Mouse (Mus musculus) testis, adult 2 months (tissue): Measurements from ENCODE around the gene Gm21981. TPM values are rescaled to one million over a fixed set of nuclear protein-coding genes. Genes with fewer than 3 reads are reported as not detected.

Source experiments
- H3K27ac ChIP-seq: fragments of 200-500 bp; 2 replicates; pipeline ENCODE4 v1.5.1; 2012; ENCODE audit warnings: low read depth, low read length; ENCODE audit not compliant: control insufficient read depth, insufficient read depth
- H3K27me3 ChIP-seq: fragments of 200-500 bp; 2 replicates; pipeline ENCODE4 v1.6.1; 2012; ENCODE audit warnings: mild to moderate bottlenecking, low read length, moderate library complexity; ENCODE audit not compliant: control insufficient read depth, insufficient read depth
- H3K36me3 ChIP-seq: fragments of 200-500 bp; 2 replicates; pipeline ENCODE4 v1.6.1; 2012; ENCODE audit warnings: mild to moderate bottlenecking, low read length; ENCODE audit not compliant: control insufficient read depth, insufficient read depth
- H3K4me1 ChIP-seq: fragments of 200-500 bp; 2 replicates; pipeline ENCODE4 v1.6.1; 2012; ENCODE audit warnings: low read length; ENCODE audit not compliant: control insufficient read depth, insufficient read depth
- H3K4me3 ChIP-seq: fragments of 200-500 bp; 2 replicates; pipeline ENCODE4 v1.5.1; 2012; ENCODE audit warnings: low read depth, mild to moderate bottlenecking, low read length, moderate library complexity, mixed read lengths; ENCODE audit not compliant: control insufficient read depth
- CTCF ChIP-seq: fragments of 200-500 bp; IDR thresholded peaks from 2 replicates; pipeline ENCODE4 v1.5.1; 2012; ENCODE audit warnings: low read depth, mild to moderate bottlenecking, inconsistent platforms, low read length, moderate library complexity; ENCODE audit not compliant: control insufficient read depth, insufficient read depth, insufficient replicate concordance
- POLR2A ChIP-seq: fragments of 200-500 bp; IDR thresholded peaks from 2 replicates; pipeline ENCODE4 v1.6.1; 2012; ENCODE audit warnings: low read depth, mild to moderate bottlenecking, inconsistent platforms, low read length, moderate library complexity; ENCODE audit not compliant: control insufficient read depth
- polyA plus RNA-seq: library from polyadenylated mRNA; depleted of rRNA; stranded (reverse); fragments of >200 nt; gene quantifications from 2 replicates; pipeline ENCODE4 v1.2.3, GENCODE M21; 2012; rRNA removed

Gene Gm21981
- polyA plus RNA-seq = 0.95 and 0.96 TPM in 2 replicates

- TF ChIP-seq CTCF = no peak
- TF ChIP-seq POLR2A = no peak
- peak within 1 kb of the TSS; percentile 46; the same call in 1 of the 2 replicates for H3K27ac ChIP-seq
- H3K4me1 ChIP-seq = peaks cover 14% of the 10 kb centered on the region
- no peaks in the 10 kb centered on the region for H3K36me3 ChIP-seq
- no peaks in the 10 kb centered on the region for H3K27me3 ChIP-seq
- H3K4me3 ChIP-seq = peak within 1 kb of the TSS; percentile 91
Observed at GRCm38 (mm10) chr17:47694442-47694502, at the start of gene Gm21981. Gm21981 (minus strand) TSS chr17:47694455.

GRCm38 (mm10) chr17:47742991-47743734 lies 48.9 kb upstream of the Gm21981 start:
- Histone ChIP-seq H3K27ac (no peak overlapping the region), H3K4me3 (no peak overlapping the region), H3K4me1 (peaks cover 12% of the 10 kb centered on the region), H3K36me3 (no peaks in the 10 kb centered on the region), H3K27me3 (no peaks in the 10 kb centered on the region)
- no peak for TF ChIP-seq POLR2A
- TF ChIP-seq CTCF = peak; percentile 51; the same call in 1 of the 2 replicates

- H3K27me3 ChIP-seq = no peaks in the 10 kb centered on the region
- no peaks in the 10 kb centered on the region for H3K36me3 ChIP-seq
- TF ChIP-seq POLR2A (no peak), CTCF (no peak)
- no peak overlapping the region for H3K4me3 ChIP-seq
- no peak overlapping the region for H3K27ac ChIP-seq
- H3K4me1 ChIP-seq = peaks cover 16% of the 10 kb centered on the region
Observed at GRCm38 (mm10) chr17:47740186-47740585, 45.9 kb upstream of the Gm21981 start.

- Histone ChIP-seq H3K27me3 (no peaks in the 10 kb centered on the region), H3K4me1 (peaks cover 16% of the 10 kb centered on the region), H3K27ac (no peak overlapping the region), H3K36me3 (no peaks in the 10 kb centered on the region), H3K4me3 (peak overlapping the region; percentile 90)
- TF ChIP-seq CTCF = no peak
Observed at GRCm38 (mm10) chr17:47738879-47739798, 44.9 kb upstream of the Gm21981 start.

GRCm38 (mm10) chr17:47738066-47738878 lies 44.0 kb upstream of the Gm21981 start:
- H3K36me3 ChIP-seq = no peaks in the 10 kb centered on the region
- peak overlapping the region; percentile 90 for H3K4me3 ChIP-seq
- peaks cover 14% of the 10 kb centered on the region for H3K4me1 ChIP-seq
- H3K27me3 ChIP-seq = no peaks in the 10 kb centered on the region
- peak overlapping the region; percentile 57; the same call in 1 of the 2 replicates for H3K27ac ChIP-seq
- TF ChIP-seq POLR2A = no peak
- TF ChIP-seq CTCF = no peak

GRCm38 (mm10) chr17:47737271-47738065 lies 43.2 kb upstream of the Gm21981 start:
- Histone ChIP-seq H3K4me3 (peak overlapping the region; percentile 90), H3K27ac (peak overlapping the region; percentile 66), H3K27me3 (no peaks in the 10 kb centered on the region), H3K36me3 (no peaks in the 10 kb centered on the region), H3K4me1 (peaks cover 13% of the 10 kb centered on the region)
- no peak for TF ChIP-seq CTCF
- no peak; the same call in 1 of the 2 replicates for TF ChIP-seq POLR2A
